Mouse (Mus musculus): ENCODE results near the gene Prrc2a.
A peak's percentile ranks its signal among the peaks of the same experiment; 100 is the strongest.

Gene Prrc2a

GRCm38 (mm10) chr17:35190096-35190495 is 25.4 kb upstream of the Prrc2a start:
- no peak for DNase-seq (ENCODE audit: low read depth, low spot score)

GRCm38 (mm10) chr17:35189186-35189585 is 24.5 kb upstream of the Prrc2a start:
- no peak for DNase-seq (ENCODE audit: low read depth, low spot score)

DNA sequence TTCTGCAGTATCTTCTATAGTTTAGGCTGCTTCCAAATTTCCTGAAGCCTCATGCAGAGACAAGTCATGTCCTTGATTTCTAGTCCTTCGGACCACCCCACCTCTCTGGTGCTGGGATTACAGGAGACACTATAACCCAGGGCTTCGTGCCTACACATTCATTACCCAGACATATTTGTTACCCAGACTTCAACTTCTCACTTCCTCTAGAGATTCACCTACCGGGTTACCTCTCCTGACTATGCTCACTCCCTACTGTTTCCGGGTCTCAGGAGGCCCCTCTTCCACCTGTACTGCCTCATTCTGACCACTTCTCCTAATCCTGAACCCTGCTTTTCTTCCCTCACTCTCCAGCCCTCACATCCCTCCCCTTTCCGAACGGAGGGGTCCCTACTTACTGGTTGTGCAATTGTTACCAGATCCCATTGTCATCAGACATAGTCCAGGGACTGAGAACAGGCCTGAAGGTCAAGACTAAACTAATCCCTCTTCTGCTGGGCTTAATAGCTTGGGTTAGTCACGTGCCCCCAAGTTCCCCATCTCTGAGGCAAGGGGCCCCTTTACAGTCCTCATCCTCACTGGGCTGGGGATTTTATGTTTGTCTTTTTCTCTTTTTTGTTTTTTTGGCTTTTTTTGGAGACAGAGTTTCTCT is 23.4 kb upstream of the Prrc2a start, which contains the start of gene Lst1:
Gene Lst1, minus strand, starts transcription at position 481 of the 652 bp plus-strand sequence.
- DNase-seq (ENCODE audit: low read depth, low spot score), result no peak

GRCm38 (mm10) chr17:35187345-35187744 is 22.6 kb upstream of the Prrc2a start:
- DNase-seq (ENCODE audit: low read depth, low spot score), result no peak

DNA sequence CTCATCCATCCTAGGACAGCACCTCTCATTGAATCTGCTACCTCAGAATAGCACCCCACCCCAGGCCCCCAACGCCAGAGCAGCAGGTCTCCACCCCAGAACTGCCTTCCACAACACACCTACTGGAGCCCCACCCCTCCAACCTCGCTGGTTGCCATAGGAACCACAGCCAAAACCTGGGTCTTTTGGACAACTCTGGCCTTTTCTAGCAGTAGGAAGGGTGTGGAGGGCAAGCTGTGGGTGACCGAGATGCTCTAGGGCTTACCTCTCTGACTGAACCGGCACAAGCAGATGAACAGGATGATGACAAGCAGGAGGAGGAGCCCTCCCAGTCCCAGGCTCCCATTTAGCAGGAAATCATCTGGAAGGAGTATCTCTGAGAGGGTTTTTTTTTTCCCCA is 22.0 kb upstream of the Prrc2a start:
- DNase-seq (ENCODE audit: low read depth, low spot score), result peak; percentile 92

DNA sequence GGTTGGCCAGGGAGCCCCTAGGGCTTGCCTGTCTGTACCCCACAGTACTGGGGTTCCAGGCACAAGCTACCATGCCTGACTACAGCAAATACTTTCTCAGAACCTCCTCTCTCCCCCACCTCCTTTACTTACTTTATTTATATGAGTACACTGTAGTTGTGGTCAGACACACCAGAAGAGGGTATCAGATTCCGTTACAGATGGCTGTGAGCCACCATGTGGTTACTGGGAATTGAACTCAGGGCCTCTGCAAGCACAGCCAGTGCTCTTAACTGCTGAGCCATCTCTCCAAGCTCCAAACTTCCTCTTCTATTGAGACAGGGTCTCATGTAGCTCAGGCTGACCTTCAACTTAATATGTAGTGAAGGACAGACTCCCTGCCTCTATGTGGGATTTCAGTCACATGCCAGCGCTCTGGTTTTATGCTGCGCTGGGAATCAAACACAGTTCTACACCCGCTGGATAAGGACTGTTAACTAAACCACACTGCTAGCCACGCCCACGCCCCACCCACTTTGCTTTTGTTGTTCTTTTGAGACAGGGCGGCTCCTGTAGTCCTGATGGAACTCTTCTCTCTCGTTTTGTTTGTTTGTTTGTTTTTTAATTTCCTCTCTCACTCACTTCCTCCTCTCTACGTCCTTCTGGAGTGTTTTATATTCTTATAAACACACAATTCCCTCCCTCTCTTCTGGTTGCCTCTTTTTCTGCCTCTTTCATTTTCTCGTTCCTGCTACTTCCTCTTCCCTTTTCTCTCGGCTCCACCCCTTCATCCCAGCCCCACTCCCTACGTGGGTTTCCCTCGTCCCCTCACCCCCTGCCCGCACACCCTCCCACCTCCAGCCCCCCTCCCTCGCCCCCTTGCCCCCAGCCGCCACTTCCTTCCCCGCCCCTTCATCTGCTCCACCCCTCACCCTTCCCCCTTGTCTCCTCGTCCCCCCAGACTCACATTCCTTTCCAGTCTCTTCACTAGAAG is 21.2 kb upstream of the Prrc2a start:
- DNase-seq (ENCODE audit: low read depth, low spot score), result peak; percentile 93

- no peak for DNase-seq (ENCODE audit: low read depth, low spot score)
Observed at GRCm38 (mm10) chr17:35180093-35180492, 15.4 kb upstream of the Prrc2a start.

DNA sequence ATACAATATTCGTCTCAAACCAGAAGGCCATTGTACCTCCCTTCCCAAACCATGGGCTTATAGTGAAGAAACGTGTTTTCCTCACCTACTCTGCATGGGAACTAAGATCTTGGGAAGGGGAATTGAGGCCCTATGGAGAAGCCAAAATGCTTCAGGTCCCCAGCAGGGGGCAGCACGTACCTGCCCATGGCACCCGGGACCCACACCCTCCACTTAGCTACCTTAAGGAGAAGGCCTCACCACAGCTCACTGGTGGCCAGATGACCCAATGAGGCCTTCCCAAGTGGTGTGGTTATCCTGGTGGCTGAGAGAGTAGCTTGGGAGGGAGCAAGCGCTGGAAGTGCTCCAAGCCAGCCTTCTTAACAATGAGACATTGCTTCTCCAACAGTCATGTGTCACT is 13.8 kb upstream of the Prrc2a start:
- DNase-seq (ENCODE audit: low read depth, low spot score), result peak; percentile 88

DNA sequence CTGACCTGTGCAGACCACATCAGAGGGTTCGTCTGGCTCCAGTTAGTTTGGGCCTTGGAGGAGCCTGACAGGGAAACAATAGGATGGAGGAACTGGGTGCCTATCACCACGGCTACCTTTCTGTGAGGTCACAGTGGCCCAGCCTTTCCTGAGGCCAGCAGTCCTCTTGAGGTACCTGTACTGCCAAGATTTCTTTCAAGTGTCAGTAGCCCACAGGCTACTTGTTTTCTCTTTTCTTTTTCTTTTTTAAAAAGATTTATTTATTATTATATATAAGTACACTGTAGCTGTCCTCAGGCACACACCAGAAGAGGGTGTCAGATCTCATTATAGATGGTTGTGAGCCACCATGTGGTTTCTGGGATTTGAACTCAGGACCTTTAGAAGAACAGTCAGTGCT is 11.3 kb upstream of the Prrc2a start, which contains the start of gene Aif1:
Gene Aif1, minus strand, starts transcription at position 101 of the 400 bp plus-strand sequence.
- no peak for DNase-seq (ENCODE audit: low read depth, low spot score)

DNA sequence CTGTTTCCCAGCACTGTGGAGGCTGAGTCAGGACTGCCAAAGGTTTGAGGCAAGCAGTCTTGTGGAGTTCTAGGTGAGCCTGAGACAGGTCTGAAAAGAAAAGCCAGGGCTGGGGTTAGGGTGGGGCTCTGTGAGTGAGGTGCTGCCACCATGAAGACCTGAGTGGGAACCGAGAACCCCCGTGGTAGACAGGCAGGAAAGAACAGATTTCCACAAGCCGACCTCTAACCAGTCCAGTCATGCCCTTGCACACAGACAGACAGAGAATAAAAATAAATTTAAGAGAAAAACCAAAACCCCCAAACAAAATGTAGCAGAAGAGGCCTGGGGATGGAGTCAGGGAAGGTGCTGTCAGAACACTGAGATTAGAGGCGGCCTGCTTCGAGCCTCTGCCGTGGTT is 10.7 kb upstream of the Prrc2a start:
- DNase-seq (ENCODE audit: low read depth, low spot score), result no peak

- no peak for DNase-seq (ENCODE audit: low read depth, low spot score)
Observed at GRCm38 (mm10) chr17:35174201-35174977, 9.7 kb upstream of the Prrc2a start.

GRCm38 (mm10) chr17:35173329-35173728 is 8.6 kb upstream of the Prrc2a start:
- DNase-seq (ENCODE audit: low read depth, low spot score), result no peak

GRCm38 (mm10) chr17:35172445-35173234 is 7.9 kb upstream of the Prrc2a start:
- DNase-seq (ENCODE audit: low read depth, low spot score), result no peak

DNA sequence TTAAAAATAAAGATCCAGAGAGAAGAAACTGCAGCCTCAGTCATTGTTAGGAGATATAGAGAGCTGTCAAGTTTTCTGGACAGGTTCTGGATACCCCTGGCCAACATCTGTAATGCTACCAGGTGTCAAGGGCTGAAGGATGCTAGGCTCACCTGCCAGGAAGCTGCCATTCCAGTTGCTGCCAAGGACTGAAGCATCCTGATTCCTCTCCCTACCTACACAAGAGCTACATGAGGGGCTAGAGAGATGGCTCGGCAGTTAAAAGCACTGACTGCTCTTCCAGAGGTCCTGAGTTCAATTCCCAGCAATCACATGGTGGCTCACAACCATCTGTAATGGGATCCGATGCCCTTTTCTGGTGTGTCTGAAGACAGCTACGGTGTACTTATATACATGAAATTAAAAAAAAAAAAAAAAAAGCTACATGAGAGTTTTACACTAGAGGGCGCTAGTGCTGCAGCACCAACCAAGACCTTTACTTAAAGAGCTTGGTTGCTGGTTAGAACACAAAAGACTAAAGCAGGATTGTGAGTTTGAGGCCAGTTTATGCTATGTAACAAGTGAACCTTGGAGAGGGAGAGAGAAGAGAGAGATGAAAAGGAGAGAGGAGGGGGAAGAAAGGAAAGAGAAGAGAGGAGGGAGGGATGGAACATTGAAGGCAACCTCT is 4.0 kb upstream of the Prrc2a start:
- peak; percentile 80 for DNase-seq (ENCODE audit: low read depth, low spot score)

DNA sequence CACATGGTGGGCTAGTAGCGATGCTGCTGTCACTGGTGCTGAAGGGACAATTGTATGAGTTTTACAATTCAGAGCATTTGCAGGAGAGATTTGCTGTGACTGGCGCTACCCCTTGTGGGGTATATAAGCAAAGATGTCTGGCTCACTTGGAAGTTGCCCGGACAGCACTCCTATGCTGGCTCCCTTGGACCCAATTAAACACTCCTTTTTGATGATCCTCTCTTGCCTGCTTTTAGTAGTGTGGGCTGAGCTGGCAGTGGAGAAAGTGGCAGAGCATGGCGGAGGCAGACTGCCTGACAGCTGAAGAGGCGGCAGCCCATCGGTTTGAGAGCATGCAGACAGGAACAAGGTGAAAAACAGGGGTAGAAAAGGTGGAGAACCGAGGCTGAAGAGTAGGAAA is 3.1 kb upstream of the Prrc2a start:
- no peak for DNase-seq (ENCODE audit: low read depth, low spot score)

DNA sequence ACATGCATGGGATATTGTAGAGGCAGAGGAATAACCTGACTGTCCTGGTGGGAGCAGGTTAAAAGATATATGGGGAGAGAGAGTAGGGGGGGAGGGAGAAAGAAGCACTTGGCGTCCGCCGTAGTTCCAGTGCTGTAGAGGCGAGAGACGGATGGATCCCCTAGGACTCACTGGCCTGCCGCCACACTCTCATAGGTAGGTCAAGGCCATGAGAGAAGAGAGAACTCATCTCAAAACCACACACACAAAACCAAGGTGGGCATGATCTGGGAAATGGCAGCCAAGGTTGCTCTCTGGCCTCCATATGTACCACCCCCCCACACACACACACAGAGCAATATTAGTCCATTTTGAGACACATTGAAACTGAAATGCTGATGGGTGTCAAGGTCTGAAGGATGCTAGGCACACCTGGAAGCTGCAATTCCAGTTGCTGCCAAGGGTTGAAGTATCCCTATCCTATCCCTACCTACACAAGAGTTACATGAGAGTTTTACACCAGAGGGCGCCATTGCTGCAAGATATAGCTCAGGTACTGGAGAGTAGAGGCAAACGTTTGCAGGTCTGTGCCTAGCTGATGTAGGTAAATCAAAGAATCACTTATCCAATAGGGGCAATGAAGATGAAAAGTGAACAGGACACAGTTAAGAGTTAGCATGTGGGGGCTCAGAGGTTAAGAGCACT is 1.8 kb upstream of the Prrc2a start:
- peak; percentile 96 for DNase-seq (ENCODE audit: low read depth, low spot score)

- no peak for DNase-seq (ENCODE audit: low read depth, low spot score)
Observed at GRCm38 (mm10) chr17:35165451-35166155, 906 bp upstream of the Prrc2a start.

GRCm38 (mm10) chr17:35164218-35164567 is 504 bp downstream of the Prrc2a start:
- DNase-seq (ENCODE audit: low read depth, low spot score), result no peak

DNA sequence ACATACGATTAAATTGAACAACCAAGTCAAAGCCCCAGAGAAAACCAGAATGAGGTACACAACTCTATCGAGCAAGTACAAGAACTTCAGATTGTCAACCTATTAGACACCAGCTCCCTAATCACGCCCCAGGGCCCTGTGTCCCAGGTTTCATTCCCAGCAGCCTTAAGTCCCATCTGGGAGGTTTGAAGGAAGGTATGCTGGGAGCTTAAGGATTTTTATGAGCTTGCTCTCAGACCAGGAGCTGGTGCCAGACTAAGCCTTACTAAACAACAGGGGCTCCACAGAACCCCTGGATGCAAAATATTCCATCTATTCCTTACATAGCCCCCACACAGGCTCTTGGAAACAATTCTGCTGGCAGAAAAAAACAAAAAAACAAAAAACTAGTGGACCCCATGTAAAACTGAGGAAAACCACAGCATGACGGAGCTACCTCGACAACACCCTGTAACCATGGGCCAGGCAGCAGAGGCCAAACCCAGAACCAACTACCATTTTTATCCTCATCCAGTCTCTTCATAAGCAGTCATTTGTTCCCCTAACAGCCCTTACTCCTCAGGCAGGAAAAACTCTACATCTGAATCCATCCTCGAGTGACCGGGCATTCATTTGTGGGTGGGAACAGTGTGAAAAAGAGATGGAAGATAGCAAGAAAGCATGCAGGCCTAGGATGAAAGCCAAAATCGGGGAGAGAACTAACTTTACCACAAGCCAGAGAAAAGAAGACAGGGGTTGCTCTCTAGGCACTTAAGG is 1.2 kb downstream of the Prrc2a start:
- no peak for DNase-seq (ENCODE audit: low read depth, low spot score)

All from ZHBTc4 (cell line).